Mouse (Mus musculus) MEL (cell line): ENCODE results near the gene Dpf3.

Source experiments
- CTCF ChIP-seq, 3 experiments: IDR thresholded peaks in 2 of 3; conservative IDR thresholded peaks in 1 of 3; 2 replicates each; pipeline ENCODE4 v1.5.1; 2011 to 2012; ENCODE audit warnings: low read length in 3 of 3, low read depth in 2 of 3, mild to moderate bottlenecking in 2 of 3, improper control_type of control experiment in 1 of 3, inconsistent platforms in 1 of 3, mixed read lengths in 1 of 3, moderate library complexity in 1 of 3; ENCODE audit not compliant: control insufficient read depth in 1 of 3, insufficient read depth in 1 of 3, poor library complexity in 1 of 3, severe bottlenecking in 1 of 3
- RCOR1 ChIP-seq: IDR thresholded peaks from 2 replicates; pipeline ENCODE4 v1.6.1; 2012; ENCODE audit warnings: low read depth, mild to moderate bottlenecking, inconsistent platforms, low read length, improper control_type of control experiment

GRCm38 (mm10) chr12:83308627-83309026, 178.9 kb downstream of the Dpf3 start:
- TF ChIP-seq CTCF (IDR thresholded peaks at IDR 0.05 in 2 of 3, conservative IDR thresholded peaks at IDR 0.05 in 1 of 3; ENCODE audit: control insufficient read depth in 1 of 3, insufficient read depth in 1 of 3, low read depth in 2 of 3, low read length in 3 of 3, poor library complexity in 1 of 3, severe bottlenecking in 1 of 3), result no peak
- TF ChIP-seq RCOR1, result no peak
